Mouse (Mus musculus): ENCODE measurements around the gene Exoc6. TPM values are rescaled to one million over a fixed set of nuclear protein-coding genes. Genes with fewer than 3 reads are reported as not detected.

The Exoc6 gene
- total RNA-seq, 2 experiments from 2014 or later, result 50.8 to 52.3 TPM

DNA sequence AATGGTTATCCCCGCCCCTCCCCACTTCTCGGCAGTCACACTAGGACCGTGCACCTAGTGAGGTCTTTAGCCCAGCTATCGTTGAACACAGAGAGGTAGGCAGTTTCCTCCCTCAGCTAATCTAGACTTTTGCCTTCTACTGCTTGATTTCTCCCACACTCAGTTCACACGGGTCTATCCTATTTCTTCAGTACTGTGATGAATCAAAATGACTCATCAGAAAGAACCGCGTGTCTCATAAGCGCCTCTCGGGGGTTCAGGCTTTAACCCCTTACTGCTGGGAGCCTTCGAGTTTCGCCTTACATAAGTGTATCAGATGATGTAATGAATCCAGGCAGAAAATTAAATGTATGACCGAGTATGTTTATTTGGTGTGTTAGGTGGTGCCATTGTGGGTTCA is 123.2 kb downstream of the Exoc6 start:
- DNase-seq (ENCODE audit: extremely low spot score in 1 of 2, low spot score in 1 of 2), result no peak

DNA sequence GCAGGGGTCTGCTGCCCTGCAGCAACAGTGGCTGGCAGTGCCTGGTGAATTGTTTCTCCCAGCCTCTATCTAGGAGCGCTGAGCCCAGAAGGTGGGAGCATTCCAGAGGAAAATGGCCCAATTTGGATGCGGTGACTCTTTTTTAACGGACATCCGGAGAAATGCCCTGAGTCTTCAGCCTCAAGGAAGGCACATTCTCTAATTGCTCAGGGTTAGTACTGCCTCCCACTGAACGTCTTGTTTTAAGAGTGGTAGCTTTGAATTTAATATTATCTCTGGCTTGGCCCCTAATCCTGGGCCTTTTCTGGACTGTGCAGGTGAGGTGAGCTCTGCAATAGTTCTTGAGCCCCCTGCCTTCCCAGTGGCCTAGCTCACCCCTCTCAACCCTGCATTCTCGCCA is 135.1 kb downstream of the Exoc6 start, which contains the start of gene Cyp26c1:
Gene Cyp26c1 (plus strand): TSS at position 301 of the 400 bp plus-strand sequence.
- no peak for DNase-seq (ENCODE audit: extremely low spot score in 1 of 2, low spot score in 1 of 2)

- no peak for DNase-seq (ENCODE audit: extremely low spot score in 1 of 2, low spot score in 1 of 2)
Observed at GRCm38 (mm10) chr19:37686347-37686746, 136.1 kb downstream of the Exoc6 start.

DNA sequence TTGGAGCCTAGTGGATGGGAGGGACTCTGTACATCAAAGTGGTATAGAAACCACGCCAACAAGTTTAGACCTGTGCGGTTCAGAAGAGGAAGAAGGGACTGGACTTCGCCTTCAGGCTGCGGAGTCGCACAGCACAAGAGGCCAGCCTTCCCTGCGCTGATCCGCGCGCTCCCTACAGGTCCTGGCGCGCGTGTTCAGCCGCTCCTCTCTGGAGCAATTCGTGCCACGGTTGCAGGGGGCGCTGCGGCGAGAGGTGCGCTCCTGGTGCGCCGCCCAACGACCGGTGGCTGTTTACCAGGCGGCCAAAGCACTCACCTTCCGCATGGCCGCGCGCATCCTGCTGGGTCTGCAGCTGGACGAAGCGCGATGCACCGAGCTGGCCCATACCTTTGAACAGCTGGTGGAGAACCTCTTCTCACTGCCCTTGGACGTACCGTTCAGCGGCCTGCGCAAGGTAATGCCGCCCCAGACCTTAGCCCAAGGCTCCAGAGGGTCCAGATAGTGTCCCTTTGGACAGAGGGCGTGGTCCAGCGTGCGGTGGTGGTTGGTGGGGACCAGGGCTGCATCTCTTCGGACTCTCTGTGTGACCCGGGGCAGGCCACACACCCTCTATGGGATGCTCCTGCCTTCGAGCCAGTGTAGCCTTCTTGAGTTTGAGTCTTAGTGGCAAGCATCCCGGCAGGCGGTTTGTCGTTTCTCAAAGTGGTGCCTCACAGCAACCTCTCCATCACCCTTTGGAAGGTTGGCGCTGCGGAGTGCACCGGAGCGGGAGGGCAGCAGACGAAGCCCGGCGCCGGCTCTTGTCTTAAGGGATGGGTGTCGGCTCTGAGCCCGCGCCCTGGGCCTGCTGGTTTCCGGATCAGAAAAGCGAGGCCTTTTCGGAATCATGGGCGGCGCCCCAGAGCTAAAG is 137.0 kb downstream of the Exoc6 start:
- no peak for DNase-seq (ENCODE audit: extremely low spot score in 1 of 2, low spot score in 1 of 2)

DNA sequence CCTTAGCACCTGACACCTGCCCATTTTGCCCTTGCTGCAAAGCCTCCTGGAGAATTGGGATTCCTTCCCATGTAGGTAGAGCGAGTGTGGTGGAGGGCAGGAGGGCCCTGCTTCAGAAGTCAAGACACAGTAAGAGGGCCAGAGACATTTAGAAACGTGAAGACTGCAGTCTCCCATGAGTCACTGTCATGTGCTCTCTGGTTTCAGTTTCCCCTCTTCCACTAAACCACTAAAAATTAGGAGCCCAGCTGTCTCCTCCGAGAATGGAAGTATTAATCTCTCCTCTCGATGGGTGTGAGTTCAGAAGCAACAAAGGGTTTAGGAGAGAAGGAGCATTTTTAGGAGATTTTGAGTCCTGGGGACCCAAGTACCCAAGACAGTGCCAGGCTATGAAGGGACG is 139.3 kb downstream of the Exoc6 start:
- DNase-seq (ENCODE audit: extremely low spot score in 1 of 2, low spot score in 1 of 2), result no peak

DNA sequence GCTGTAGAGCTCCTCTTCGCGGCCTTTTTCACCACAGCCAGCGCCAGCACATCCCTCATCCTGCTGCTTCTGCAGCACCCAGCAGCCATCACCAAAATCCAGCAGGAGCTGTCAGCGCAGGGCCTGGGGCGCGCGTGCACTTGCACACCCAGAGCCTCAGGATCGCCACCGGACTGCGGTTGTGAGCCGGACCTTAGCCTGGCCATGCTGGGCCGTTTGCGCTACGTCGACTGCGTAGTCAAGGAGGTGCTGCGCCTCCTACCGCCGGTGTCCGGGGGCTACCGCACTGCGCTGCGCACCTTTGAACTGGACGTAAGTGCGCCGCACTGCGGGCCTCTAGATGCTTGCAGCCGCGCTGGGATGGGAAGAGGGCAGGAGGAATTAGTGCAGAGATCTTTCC is 140.5 kb downstream of the Exoc6 start:
- DNase-seq (ENCODE audit: extremely low spot score in 1 of 2, low spot score in 1 of 2), result no peak

DNA sequence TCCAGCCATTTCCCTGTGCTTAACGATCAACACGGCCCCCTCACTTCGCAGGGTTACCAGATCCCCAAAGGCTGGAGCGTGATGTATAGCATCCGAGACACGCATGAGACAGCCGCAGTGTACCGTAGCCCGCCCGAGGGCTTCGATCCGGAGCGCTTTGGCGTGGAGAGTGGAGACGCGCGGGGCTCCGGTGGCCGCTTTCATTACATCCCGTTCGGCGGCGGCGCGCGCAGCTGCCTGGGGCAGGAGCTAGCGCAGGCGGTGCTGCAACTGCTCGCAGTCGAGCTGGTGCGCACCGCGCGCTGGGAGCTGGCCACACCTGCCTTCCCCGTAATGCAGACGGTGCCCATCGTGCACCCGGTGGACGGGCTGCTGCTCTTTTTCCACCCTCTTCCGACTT is 142.7 kb downstream of the Exoc6 start:
- DNase-seq (ENCODE audit: extremely low spot score in 1 of 2, low spot score in 1 of 2), result peak in 1 of 2 experiments; percentile 25

DNA sequence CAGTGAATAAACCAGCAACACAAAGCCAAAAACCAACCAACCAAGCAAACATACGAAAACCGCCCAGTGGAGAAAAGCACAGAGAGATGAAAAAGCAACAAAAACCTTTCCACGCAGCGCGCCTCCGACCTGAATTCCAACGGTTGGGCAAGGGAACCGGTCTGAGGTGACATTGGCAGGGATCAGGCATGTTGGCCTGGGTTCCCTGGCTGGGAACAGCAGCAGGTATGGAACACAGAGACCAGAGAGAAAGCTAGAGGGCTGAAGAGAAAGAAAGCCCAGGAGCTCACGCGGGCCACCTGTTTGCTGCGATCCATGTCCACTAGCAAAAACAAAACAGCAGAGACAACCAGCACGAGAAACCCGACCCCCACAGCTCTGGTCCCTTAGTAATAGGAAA is 144.9 kb downstream of the Exoc6 start:
- no peak for DNase-seq (ENCODE audit: extremely low spot score in 1 of 2, low spot score in 1 of 2)

- DNase-seq (ENCODE audit: extremely low spot score in 1 of 2, low spot score in 1 of 2), result no peak
Observed at GRCm38 (mm10) chr19:37695762-37696602, 145.8 kb downstream of the Exoc6 start.

DNA sequence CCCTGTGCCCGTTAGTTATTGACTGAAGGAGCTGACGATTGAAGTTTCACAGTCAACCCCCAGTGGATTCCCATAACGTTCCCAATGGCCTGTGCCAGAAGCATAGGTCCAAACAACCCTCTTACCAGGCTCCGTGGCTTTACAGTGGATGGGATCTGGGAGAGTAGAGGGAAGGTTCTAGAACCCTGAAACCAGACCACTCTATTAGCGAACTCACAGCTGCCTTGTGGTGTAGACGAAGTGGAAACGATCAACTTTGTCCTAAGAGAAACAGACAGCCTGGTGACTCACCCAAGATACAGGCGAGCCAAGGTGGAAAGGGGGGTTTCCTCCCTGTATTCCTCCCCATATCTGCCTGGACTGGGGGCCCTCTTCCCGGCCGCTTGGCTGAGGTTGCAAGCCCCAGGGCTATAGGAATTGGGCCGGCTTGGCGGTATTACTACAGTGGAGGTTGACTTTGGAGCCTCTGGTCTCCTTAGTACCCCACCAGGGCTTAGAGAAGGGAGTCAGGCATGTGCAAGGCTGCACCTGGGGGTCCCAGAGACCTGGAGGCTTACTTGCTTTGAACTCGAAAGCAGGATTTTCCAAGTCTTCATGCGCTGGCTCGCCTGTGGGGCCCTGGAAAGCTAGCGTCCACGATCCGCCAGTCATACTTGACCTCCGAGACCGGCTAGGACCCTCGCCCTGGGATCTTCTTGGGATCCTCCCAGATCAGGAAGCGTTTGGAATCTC is 146.6 kb downstream of the Exoc6 start:
- no peak for DNase-seq (ENCODE audit: extremely low spot score in 1 of 2, low spot score in 1 of 2)

DNA sequence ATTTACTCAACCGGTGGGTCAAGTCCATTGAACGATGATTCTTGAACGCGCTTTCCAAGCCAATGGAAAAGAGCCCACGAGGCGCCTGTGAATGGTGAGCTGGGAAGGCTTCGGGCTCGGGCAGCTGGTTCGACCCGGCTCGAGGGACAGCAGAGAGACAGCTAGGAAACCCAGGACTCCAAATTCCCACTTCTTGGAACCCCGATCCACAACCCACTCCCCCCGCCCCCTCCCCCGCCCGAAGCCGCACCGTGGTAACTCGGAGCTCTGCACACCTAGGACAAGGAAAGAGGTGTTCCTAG is 147.1 kb downstream of the Exoc6 start:
- no peak for DNase-seq (ENCODE audit: extremely low spot score in 1 of 2, low spot score in 1 of 2)

DNA sequence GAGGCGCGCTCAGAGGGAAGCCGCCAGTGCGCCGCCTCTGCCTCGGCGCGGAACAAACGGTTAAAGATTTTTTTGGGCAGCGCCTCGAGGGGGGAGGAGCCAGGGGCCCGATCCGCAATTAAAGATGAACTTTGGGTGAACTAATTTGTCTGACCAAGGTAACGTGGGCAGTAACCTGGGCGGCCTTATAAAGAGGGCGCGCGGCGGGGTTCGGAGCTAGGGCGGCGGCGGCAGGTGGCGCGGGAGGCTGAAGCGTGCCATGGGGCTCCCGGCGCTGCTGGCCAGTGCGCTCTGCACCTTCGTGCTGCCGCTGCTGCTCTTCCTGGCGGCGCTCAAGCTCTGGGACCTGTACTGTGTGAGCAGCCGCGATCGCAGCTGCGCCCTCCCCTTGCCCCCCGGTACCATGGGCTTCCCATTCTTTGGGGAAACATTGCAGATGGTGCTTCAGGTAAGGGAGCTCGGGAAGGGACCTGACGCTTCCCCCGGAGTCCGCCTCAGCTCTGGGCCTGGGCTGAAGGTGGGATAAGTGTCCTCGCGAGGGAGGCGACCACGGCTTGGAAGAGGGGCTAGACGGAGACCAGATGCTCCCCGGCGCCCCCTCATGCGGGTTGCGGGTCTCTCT is 147.5 kb downstream of the Exoc6 start, which contains the start of gene Cyp26a1:
Gene Cyp26a1 (plus strand): TSS at position 148 of the 622 bp plus-strand sequence.
- no peak for DNase-seq (ENCODE audit: extremely low spot score in 1 of 2, low spot score in 1 of 2)

- DNase-seq (ENCODE audit: extremely low spot score in 1 of 2, low spot score in 1 of 2), result no peak
Observed at GRCm38 (mm10) chr19:37698273-37699160, 148.3 kb downstream of the Exoc6 start.

- DNase-seq (ENCODE audit: extremely low spot score in 1 of 2, low spot score in 1 of 2), result no peak
Observed at GRCm38 (mm10) chr19:37699711-37700110, 149.5 kb downstream of the Exoc6 start.

GRCm38 (mm10) chr19:37702377-37703076 is 152.3 kb downstream of the Exoc6 start:
- no peak for DNase-seq (ENCODE audit: extremely low spot score in 1 of 2, low spot score in 1 of 2)

GRCm38 (mm10) chr19:37703902-37704509 is 153.8 kb downstream of the Exoc6 start:
- peak; percentile 62 to 92 for DNase-seq (ENCODE audit: extremely low spot score in 1 of 2, low spot score in 1 of 2)

- DNase-seq (ENCODE audit: extremely low spot score in 1 of 2, low spot score in 1 of 2), result no peak
Observed at GRCm38 (mm10) chr19:37705722-37706121, 155.5 kb downstream of the Exoc6 start.

GRCm38 (mm10) chr19:37714681-37715080 is 164.5 kb downstream of the Exoc6 start:
- no peak for DNase-seq (ENCODE audit: extremely low spot score in 1 of 2, low spot score in 1 of 2)
